Mouse (Mus musculus): ENCODE data around the gene Tmem72. TPM values are rescaled to one million over a fixed set of nuclear protein-coding genes. Genes with fewer than 3 reads are reported as not detected.

Tmem72 gene
- total RNA-seq, 2 experiments from 2014 or later: 0.08 to 0.42 TPM

DNA sequence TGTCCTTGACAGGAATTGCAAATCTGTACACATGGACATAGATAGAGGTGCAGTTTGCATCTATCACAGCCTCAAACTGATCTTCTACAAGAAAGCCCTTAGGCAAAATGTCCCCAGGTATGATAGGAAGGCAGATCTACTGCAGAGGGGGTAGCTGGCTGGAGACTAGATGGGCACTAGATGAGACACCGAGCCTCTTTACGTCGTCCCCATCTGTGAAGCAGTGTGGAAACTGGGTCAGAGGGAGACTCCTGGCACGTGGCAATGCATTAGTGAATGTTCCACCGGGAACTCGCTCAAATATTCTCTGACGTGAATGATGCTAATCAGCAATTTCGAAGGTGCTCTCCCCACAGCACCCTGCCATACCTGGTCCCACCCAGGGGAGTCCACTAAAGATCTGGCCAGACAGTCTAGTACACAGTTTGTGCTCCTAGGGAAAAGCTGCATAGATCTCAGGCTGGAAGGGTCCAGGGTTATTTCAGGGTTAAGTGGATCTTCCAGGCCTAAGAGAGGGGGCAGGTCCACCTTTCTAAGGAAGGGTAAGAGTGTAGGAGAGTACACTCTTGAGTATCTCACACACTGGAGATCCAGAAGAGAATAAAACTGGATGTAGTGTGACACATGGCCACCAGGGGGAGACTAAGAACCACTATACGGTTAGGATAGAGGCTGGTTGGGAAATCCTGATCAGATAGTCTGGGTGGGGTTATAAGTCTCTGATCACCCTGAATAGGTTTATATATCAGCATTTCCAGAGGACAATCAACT is 62.8 kb downstream of the Tmem72 start:
- no peak for ATAC-seq (replicated peaks; ENCODE audit: low FRiP score, poor library complexity, severe bottlenecking)

GRCm38 (mm10) chr6:116653191-116653590 is 63.5 kb downstream of the Tmem72 start:
- ATAC-seq (replicated peaks; ENCODE audit: low FRiP score, poor library complexity, severe bottlenecking): no peak

GRCm38 (mm10) chr6:116651437-116652118 is 65.1 kb downstream of the Tmem72 start:
- no peak for ATAC-seq (replicated peaks; ENCODE audit: low FRiP score, poor library complexity, severe bottlenecking)

GRCm38 (mm10) chr6:116650406-116650805 is 66.3 kb downstream of the Tmem72 start, which contains the start of gene Depp1:
TSS of gene Depp1 (plus strand) at chr6:116650609.
- no peak for ATAC-seq (replicated peaks; ENCODE audit: low FRiP score, poor library complexity, severe bottlenecking)

GRCm38 (mm10) chr6:116649811-116650210 is 66.9 kb downstream of the Tmem72 start:
- ATAC-seq (replicated peaks; ENCODE audit: low FRiP score, poor library complexity, severe bottlenecking): no peak

GRCm38 (mm10) chr6:116647763-116648162 is 69.0 kb downstream of the Tmem72 start:
- ATAC-seq (replicated peaks; ENCODE audit: low FRiP score, poor library complexity, severe bottlenecking): no peak

DNA sequence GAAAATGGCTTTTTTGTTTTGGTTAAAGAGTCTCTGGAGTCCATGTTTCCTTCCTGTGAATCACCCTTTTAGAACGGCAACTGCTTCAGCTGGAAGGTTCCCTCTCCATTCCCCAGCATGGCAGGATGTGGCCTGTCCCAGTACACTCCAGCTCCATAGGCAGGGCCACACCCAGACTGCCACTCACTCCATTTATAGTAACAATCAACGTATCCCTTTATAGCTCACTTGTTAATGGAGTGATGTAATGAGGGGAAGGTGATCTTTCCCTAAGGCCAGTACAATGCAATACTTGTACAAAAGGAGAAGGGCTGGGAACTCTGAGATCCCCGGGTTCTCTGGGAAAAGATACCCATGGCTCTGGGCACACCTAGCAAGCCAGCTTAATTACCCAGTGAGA is 72.4 kb downstream of the Tmem72 start:
- ATAC-seq (replicated peaks; ENCODE audit: low FRiP score, poor library complexity, severe bottlenecking): no peak

DNA sequence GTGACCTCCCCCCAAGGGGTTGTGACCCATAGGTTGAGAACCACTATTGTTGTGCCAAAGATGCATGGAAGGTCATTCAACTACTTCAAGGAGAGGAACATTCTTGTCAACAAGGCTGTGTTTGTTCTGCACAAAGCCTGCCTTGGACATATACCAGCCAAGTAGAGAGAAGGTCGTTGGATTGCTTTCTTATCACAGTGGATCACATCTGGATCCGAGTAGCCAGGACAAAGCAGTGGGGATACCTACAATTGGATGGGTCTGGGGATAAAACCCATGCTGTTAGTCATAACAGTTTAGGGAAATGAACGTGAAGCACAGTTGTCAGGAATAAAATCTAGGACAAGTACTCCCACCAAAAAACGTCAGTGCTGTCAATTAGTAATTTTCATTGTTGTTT is 72.8 kb downstream of the Tmem72 start:
- ATAC-seq (replicated peaks; ENCODE audit: low FRiP score, poor library complexity, severe bottlenecking): no peak

GRCm38 (mm10) chr6:116642942-116643341 is 73.8 kb downstream of the Tmem72 start:
- ATAC-seq (replicated peaks; ENCODE audit: low FRiP score, poor library complexity, severe bottlenecking): no peak

GRCm38 (mm10) chr6:116639663-116640062 is 77.0 kb downstream of the Tmem72 start:
- ATAC-seq (replicated peaks; ENCODE audit: low FRiP score, poor library complexity, severe bottlenecking): no peak

DNA sequence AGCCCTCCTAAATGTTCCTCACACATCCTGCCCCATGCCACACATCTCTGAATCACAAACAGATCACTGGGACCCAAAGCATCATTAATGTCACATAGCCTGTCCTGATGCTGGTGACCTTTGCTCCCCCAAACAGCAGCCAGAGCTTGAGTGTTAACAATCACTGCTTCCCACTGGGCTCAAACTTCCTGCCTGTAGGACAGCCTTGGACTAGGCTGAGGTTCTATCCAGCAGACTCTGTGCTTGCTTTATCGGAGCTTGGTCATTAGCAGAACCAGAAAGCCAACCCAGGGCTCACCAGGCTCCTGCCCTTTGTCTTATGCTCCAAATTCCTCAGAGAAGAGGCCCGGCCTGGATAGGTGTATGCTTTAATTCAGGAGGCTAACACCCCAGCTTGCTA is 77.8 kb downstream of the Tmem72 start:
- ATAC-seq (replicated peaks; ENCODE audit: low FRiP score, poor library complexity, severe bottlenecking): no peak

- no peak for ATAC-seq (replicated peaks; ENCODE audit: low FRiP score, poor library complexity, severe bottlenecking)
These were observed 79.2 kb downstream of the Tmem72 start for GRCm38 (mm10) chr6:116637496-116637895.

GRCm38 (mm10) chr6:116636581-116637235 is 80.0 kb downstream of the Tmem72 start:
- ATAC-seq (replicated peaks; ENCODE audit: low FRiP score, poor library complexity, severe bottlenecking): no peak

DNA sequence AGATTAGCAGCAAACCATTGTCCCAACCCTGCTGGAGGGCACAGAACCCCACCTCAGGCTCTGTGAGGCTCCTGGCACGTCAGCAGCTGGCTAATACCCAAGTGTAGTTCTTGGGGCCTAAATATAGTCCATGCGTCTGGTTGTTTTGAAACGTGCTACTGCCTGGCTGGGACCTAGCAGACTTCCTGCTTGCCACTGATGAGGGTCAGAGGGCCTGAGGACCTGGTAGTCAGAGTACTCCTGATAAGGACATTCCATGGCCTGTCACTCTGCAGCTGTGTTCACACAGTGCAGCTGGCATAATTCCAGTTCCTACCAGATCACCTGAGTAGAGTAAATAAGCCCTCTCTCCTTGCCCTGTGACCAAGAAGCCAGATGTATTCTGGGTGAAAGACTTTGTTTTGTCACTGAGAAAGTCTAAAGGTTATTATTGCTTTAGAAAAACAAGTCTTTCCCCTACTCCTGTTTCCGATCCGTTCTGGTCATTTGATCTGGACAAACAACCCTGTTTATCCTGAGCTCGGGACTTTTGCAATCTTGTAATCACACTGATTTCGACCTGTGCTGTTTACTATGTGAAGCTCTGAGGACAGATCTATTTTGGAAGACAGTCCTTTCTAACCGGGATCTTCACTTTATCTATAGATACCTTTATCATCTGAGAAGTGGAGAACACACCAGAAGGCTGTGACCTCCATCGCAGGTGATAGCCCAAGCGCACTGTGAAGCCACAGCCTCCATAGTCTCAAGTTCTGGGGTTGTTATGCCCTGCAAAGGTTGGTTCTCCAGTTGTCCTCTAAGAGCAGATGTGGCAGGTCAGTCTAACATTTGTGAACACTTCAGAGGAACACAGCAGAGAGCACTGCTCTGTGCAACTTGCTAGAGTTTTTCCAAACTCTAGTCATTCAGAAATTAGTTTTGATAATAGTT is 81.2 kb downstream of the Tmem72 start:
- no peak for ATAC-seq (replicated peaks; ENCODE audit: low FRiP score, poor library complexity, severe bottlenecking)

GRCm38 (mm10) chr6:116633741-116634695 is 82.7 kb downstream of the Tmem72 start:
- no peak for ATAC-seq (replicated peaks; ENCODE audit: low FRiP score, poor library complexity, severe bottlenecking)

DNA sequence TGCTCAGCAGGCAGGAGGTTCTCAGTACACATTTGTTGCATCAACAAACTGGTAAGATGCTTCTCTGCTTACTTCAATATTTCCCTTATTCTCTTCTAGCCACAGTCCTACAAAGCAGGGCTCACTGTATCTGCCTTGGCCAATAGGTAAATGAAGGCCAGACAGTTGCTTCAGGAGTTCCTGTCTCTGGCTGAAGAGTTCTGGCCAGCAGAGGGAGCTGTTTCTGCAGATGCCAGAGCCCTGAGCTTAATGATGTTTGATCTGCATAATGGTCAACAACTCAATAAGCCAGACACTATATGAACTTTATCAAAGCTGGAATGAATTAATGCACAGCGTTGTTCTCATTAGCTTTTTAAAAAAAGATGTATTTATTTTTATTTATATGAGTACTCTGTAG is 84.6 kb downstream of the Tmem72 start:
- ATAC-seq (replicated peaks; ENCODE audit: low FRiP score, poor library complexity, severe bottlenecking): no peak

DNA sequence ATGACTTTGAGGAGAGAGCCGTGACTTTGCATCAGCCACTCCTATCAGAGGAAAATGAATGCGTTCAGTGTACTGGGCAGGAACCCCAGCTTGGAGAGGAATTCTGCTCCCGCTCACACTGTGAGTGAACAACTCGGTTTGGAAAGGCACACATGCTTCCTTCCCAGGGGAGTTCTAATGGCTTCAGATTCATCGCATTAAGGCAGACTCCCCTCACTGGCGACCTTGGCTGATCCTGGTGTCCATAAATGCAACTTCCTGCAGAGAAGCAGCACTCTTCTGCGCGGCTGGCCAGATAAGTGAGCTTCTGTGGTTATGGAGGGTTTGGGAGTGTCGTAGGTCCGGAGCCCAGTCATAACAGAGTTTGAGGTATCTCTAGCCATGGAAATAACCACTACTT is 86.9 kb downstream of the Tmem72 start:
- ATAC-seq (replicated peaks; ENCODE audit: low FRiP score, poor library complexity, severe bottlenecking): no peak

Data from erythroid progenitor cell, adult 5-6 weeks (primary cell).